Mouse (Mus musculus) kidney, postnatal 0 days (tissue): ENCODE measurements around the gene Hsd17b13. TPM values are rescaled to one million over a fixed set of nuclear protein-coding genes. Genes with fewer than 3 reads are reported as not detected.

ENCODE experiments used
- ATAC-seq: fragments of 200-750 bp; cut with Nextera tagmentation; replicated peaks from 2 replicates; pipeline ENCODE4 v1.8.0; 2017; ENCODE audit warnings: low read depth, moderate number of reproducible peaks, moderate TSS enrichment, moderate library complexity; ENCODE audit not compliant: low FRiP score
- DNase-seq: peaks from one replicate; pipeline ENCODE4 v3.0.0-alpha.2; 2016; ENCODE audit warnings: low spot score
- H3K27ac ChIP-seq: fragments of 300-500 bp; sonication (generic); 2 replicates; pipeline ENCODE4 v1.5.1; 2014; ENCODE audit warnings: mild to moderate bottlenecking
- H3K27me3 ChIP-seq: fragments of 300-500 bp; sonication (generic); 2 replicates; pipeline ENCODE4 v1.6.1; 2014; ENCODE audit warnings: low read length, mixed read lengths; ENCODE audit not compliant: insufficient read depth
- H3K36me3 ChIP-seq: fragments of 300-500 bp; sonication (generic); 2 replicates; pipeline ENCODE4 v1.6.1; 2014; ENCODE audit warnings: low read length, mixed read lengths; ENCODE audit not compliant: insufficient read depth
- H3K4me1 ChIP-seq: fragments of 300-500 bp; sonication (generic); replicated peaks from 2 replicates; pipeline ENCODE4 v1.6.1; 2014; ENCODE audit warnings: antibody characterized with exemption, low read length, mixed read lengths; ENCODE audit not compliant: insufficient read depth
- H3K4me2 ChIP-seq: fragments of 300-500 bp; sonication (generic); 2 replicates; pipeline ENCODE4 v1.6.1; 2014; ENCODE audit warnings: mild to moderate bottlenecking, low read length, moderate library complexity, mixed read lengths
- H3K4me3 ChIP-seq: fragments of 300-500 bp; sonication (generic); replicated peaks from 2 replicates; pipeline ENCODE4 v1.5.1; 2014; ENCODE audit warnings: low read depth, low read length
- H3K9ac ChIP-seq: fragments of 300-500 bp; sonication (generic); 2 replicates; pipeline ENCODE4 v1.6.1; 2014; ENCODE audit warnings: low read depth, low read length
- H3K9me3 ChIP-seq: fragments of 300-500 bp; sonication (generic); replicated peaks from 2 replicates; pipeline ENCODE4 v1.6.1; 2016; ENCODE audit warnings: low read length, inconsistent platforms, mixed read lengths
- CTCF ChIP-seq: IDR thresholded peaks from 2 replicates; pipeline ENCODE4 v1.5.1; 2016; ENCODE audit warnings: antibody characterized with exemption, low read depth, mild to moderate bottlenecking, moderate library complexity
- WGBS: fragments of 180-500 bp; shearing (Covaris S2); extraction: QIAGEN DNeasy Blood & Tissue Kit; methylation state at CpG from one replicate; pipeline ENCODE4 v1.1.7; 2014; 5-methylcytosine and 5-hydroxymethylcytosine counted together
- polyA plus RNA-seq: library from polyadenylated mRNA; unstranded; fragments of >200 nt; fragmentation: Nextera tagmentation; extraction: Ambion mirVana; gene quantifications from 2 replicates; pipeline ENCODE4 v1.2.1, GENCODE M21; 2015

Hsd17b13 gene
- polyA plus RNA-seq, 1 experiment from 2014 or later = 0.13 TPM

DNA sequence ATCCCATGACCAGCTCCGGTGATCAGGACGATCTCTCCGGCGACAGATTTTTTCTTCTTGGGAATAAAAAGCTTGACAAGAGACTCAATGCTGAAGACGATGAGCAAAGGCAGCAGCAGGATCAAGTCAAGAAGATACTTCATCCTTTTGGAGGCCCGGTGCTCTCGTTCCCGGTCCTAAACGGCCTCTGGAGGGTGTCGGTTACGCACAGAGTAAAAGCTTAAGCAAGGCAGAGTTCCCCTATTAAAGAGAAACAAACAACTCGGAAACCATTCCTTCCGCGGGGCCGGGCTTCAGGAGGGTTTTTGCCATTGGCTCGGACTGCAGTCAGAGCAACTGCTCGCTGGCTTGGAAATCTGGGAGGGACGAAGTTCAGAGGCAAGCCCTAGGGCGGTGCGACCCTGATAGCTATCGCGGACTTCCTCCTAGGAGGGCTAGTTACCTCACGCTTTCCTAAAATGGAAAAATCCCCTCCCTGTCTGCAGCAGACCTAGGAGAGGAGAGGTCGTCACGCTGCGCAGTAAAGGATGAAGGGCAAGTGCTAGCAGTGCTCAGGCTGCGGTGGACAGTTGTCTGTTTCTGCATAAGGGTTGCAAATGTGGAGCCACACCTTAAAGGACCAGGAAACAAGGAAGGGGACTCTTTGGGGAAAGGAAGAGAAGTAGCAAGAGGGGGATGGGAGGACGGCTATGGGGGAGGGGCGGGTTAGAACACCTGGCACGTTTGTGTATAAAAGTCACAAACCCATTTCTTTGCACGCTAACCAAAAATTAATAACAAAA is 44.6 kb upstream of the Hsd17b13 start, which contains the start of gene Hsd17b11:
TSS of gene Hsd17b11 (minus strand) at position 323 of the 782 bp plus-strand sequence.
- Histone ChIP-seq H3K27me3 (no peaks in the 10 kb centered on the region), H3K36me3 (peaks cover 13% of the 10 kb centered on the region), H3K4me3 (peak within 1 kb of the TSS; percentile 65), H3K9ac (peak within 1 kb of the TSS; percentile 72), H3K9me3 (no peaks in the 10 kb centered on the region), H3K4me1 (peaks cover 6% of the 10 kb centered on the region; the same call in 1 of the 2 replicates), H3K4me2 (peak within 1 kb of the TSS; percentile 75), H3K27ac (peak within 1 kb of the TSS; percentile 95)
- TF ChIP-seq CTCF = peak; percentile 1; the same call in 1 of the 2 replicates
- WGBS = 0% methylated on average over 31 of the region's 31 CpGs
- DNase-seq (peak; percentile 97), ATAC-seq (peak; percentile 95)

DNA sequence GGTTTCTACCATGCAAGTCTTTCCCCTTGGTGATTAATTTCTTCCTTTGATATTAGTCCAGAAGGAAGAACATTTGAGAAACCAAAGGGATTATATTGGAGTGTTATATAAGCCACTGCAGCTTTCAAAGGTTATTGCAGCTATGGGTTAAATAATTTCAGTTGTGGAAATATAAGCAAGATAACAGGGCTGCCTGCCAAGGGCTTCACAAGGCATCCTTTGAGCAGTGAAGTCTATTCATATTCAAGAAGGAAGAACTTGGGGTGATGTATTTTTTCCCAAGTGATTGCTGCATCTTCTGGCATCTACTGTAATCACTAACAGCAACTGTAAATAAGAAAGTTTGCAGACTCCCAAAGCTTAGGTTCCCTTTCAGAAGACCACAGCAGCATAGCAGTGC is 34.2 kb upstream of the Hsd17b13 start:
- no peak for ATAC-seq
- TF ChIP-seq CTCF = no peak
- Histone ChIP-seq H3K4me1 (no peaks in the 10 kb centered on the region), H3K36me3 (peaks cover 15% of the 10 kb centered on the region), H3K9me3 (no peaks in the 10 kb centered on the region), H3K9ac (no peak overlapping the region), H3K27ac (no peak overlapping the region), H3K27me3 (no peaks in the 10 kb centered on the region), H3K4me2 (no peak overlapping the region), H3K4me3 (no peak overlapping the region)
- no peak for DNase-seq

- no peak overlapping the region for H3K4me2 ChIP-seq
- H3K9me3 ChIP-seq = no peaks in the 10 kb centered on the region
- H3K36me3 ChIP-seq = peaks cover 12% of the 10 kb centered on the region; the same call in 1 of the 2 replicates
- DNase-seq = no peak
- no peak overlapping the region for H3K27ac ChIP-seq
- 85% methylated on average over 7 of the region's 7 CpGs for WGBS
- no peak for ATAC-seq
- no peak overlapping the region for H3K4me3 ChIP-seq
- TF ChIP-seq CTCF = no peak
- no peaks in the 10 kb centered on the region for H3K4me1 ChIP-seq
- no peaks in the 10 kb centered on the region for H3K27me3 ChIP-seq
- H3K9ac ChIP-seq = no peak overlapping the region
These were observed 33.1 kb upstream of the Hsd17b13 start for GRCm38 (mm10) chr5:104010261-104010660.

DNA sequence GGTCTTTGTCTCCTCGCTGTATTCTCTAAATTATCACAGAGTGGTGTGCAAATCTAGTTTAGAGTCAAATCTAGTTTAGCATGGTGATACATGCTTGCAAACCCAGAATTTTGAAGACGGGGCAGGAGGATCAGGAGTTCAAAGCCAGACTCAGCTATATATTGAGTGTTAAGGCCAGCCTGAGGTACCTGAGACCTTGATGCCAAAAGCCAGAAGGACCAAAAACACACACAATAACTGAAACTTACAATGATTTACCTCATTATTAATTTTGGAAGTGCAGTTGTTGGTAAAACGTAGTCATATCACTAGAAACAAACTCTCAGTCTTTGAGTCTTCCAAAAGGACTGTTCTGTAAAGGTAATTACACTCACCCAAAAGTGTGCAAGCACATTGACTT is 32.2 kb upstream of the Hsd17b13 start:
- no peak overlapping the region for H3K4me3 ChIP-seq
- DNase-seq = no peak
- no peak for TF ChIP-seq CTCF
- H3K27me3 ChIP-seq = no peaks in the 10 kb centered on the region
- H3K4me2 ChIP-seq = no peak overlapping the region
- no peaks in the 10 kb centered on the region for H3K4me1 ChIP-seq
- H3K27ac ChIP-seq = no peak overlapping the region
- ATAC-seq = no peak
- WGBS = 92% methylated on average over 3 of the region's 3 CpGs
- H3K9me3 ChIP-seq = no peaks in the 10 kb centered on the region
- H3K9ac ChIP-seq = no peak overlapping the region
- H3K36me3 ChIP-seq = peaks cover 12% of the 10 kb centered on the region; the same call in 1 of the 2 replicates

DNA sequence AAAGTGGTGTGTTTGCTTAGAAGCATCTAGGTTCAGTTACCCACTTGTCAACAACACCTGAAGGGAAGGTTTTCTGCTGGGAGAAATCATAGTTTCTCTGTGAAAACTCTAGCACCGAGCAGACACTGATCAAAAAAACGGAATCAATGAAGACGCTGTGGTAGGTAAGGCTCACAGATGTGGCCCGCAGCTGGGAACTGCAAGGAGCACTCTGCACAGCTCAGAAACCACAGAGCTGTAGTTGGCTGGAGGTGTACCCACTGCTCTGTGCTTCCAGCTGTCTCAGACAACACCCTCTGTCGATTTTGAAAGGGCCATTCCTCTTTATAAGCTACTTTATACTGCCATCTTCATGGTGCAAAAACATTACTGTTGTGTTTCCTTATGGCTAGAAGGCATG is 30.6 kb upstream of the Hsd17b13 start:
- H3K9me3 ChIP-seq = no peaks in the 10 kb centered on the region
- WGBS = 75% methylated on average over 5 of the region's 5 CpGs

GRCm38 (mm10) chr5:104006811-104007210 is 29.6 kb upstream of the Hsd17b13 start:
- no peak for ATAC-seq
- no peaks in the 10 kb centered on the region for H3K9me3 ChIP-seq
- no peaks in the 10 kb centered on the region for H3K27me3 ChIP-seq
- H3K4me3 ChIP-seq = no peak overlapping the region
- no peak for TF ChIP-seq CTCF
- no peaks in the 10 kb centered on the region; the same call in 1 of the 2 replicates for H3K4me1 ChIP-seq
- H3K36me3 ChIP-seq = peaks cover 15% of the 10 kb centered on the region; the same call in 1 of the 2 replicates
- no peak overlapping the region for H3K4me2 ChIP-seq
- 82% methylated on average over 3 of the region's 3 CpGs for WGBS
- H3K9ac ChIP-seq = no peak overlapping the region
- H3K27ac ChIP-seq = no peak overlapping the region
- DNase-seq = no peak

More for the DNA sequence above, 30.6 kb upstream of the Hsd17b13 start:
- no peak for DNase-seq
- Histone ChIP-seq H3K36me3 (peaks cover 12% of the 10 kb centered on the region; the same call in 1 of the 2 replicates), H3K4me2 (no peak overlapping the region), H3K9ac (no peak overlapping the region), H3K4me3 (no peak overlapping the region), H3K4me1 (no peaks in the 10 kb centered on the region; the same call in 1 of the 2 replicates), H3K27me3 (no peaks in the 10 kb centered on the region), H3K27ac (no peak overlapping the region)
- ATAC-seq = no peak
- TF ChIP-seq CTCF = no peak
